Mouse (Mus musculus): ENCODE measurements around the gene Usp7. TPM values are rescaled to one million over a fixed set of nuclear protein-coding genes. Genes with fewer than 3 reads are reported as not detected.
"Not testable (repeated sequence)": the region's sequence is repeated elsewhere in the genome, so short reads cannot be mapped to it uniquely, and the experiment has no call there.

Gene Usp7
- polyA plus RNA-seq, 1 experiment from 2014 or later, result 26.5 TPM

DNA sequence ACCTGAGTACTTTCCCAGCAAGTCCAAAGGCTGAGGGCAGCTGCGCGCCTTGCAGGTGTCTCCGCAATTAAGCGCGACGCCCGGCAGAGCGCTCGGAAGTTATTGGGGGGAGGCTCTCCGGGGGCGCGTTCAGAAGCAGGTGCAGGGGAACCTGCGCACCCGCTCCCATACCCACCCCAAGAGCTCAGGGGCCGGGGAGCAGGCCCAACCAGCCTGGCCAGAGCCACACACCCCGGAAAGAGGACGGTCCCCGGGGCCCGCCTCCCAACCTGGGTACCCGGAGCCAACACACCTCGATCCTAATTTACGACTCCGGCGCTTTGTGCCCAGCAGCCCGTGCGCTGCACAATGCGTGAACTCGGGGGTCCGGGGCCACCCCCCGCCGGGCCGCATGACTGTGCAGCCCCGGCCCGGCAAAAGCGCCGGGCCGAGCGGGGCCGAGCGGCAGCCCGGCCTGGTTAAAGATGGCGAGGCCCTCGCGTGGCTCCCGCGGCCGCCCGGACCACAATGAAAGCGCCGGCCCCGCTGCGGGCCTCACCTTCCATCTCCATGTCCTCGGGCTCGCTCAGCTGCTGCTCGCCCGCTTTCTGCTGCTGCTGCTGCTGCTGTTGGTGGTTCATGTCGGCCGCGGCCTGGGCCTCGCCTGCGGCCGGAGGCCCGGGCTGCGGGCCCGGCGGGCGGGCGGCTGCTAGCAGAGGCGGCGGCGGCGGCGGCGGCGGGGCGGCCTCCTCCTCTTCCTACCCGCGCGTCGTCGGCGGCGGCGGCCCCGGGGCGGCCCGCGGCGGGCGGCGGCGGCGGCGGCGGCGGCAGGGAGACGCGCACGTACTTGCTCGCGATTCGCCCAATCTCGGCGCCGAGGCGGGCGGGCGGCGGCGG lies 54.2 kb downstream of the Usp7 start:
- peak overlapping the region; percentile 79 for H3K4me3 ChIP-seq (ENCODE audit: low read depth, low read length)
- H3K9ac ChIP-seq (ENCODE audit: low read depth, low read length), result peak overlapping the region; percentile 89
- peak overlapping the region; percentile 82 for H3K27ac ChIP-seq (ENCODE audit: low read length)
- H3K4me1 ChIP-seq (ENCODE audit: control insufficient read depth, insufficient read depth, low read length), result peaks cover 32% of the 10 kb centered on the region
- H3K9me3 ChIP-seq (replicated peaks; ENCODE audit: control insufficient read depth, low read length, poor library complexity, severe bottlenecking), result no peaks in the 10 kb centered on the region
- ATAC-seq, result peak; percentile 14; the same call in 1 of the 2 replicates
- H3K4me2 ChIP-seq (ENCODE audit: low read length), result peak overlapping the region; percentile 97
- no peaks in the 10 kb centered on the region for H3K36me3 ChIP-seq (ENCODE audit: control insufficient read depth, insufficient read depth, low read length)
- 0% methylated on average over 68 of the region's 110 CpGs for WGBS
- no peaks in the 10 kb centered on the region for H3K27me3 ChIP-seq (ENCODE audit: control insufficient read depth, insufficient read depth, low read depth, low read length)

DNA sequence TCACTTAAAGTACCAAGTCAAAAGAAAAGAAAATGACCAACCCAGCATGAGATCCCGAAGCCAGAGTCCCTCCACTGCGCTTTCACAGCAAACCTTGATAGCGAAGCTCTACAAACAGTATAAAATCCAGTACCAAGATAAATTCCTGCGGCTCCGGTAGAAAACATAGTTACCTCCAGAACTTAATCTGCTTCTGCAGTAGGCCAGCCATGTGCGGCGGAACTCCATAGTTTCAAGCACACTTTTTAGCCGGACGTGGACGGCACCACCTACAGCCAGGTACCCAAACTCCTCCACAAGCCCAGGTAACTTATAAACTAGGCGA lies 54.8 kb downstream of the Usp7 start:
- Histone ChIP-seq H3K4me3 (ENCODE audit: low read depth, low read length) (peak overlapping the region; percentile 79), H3K9me3 (replicated peaks; ENCODE audit: control insufficient read depth, low read length, poor library complexity, severe bottlenecking) (no peaks in the 10 kb centered on the region), H3K27ac (ENCODE audit: low read length) (no peak overlapping the region), H3K4me2 (ENCODE audit: low read length) (peak overlapping the region; percentile 97), H3K9ac (ENCODE audit: low read depth, low read length) (peak overlapping the region; percentile 89), H3K27me3 (ENCODE audit: control insufficient read depth, insufficient read depth, low read depth, low read length) (no peaks in the 10 kb centered on the region), H3K36me3 (ENCODE audit: control insufficient read depth, insufficient read depth, low read length) (no peaks in the 10 kb centered on the region), H3K4me1 (ENCODE audit: control insufficient read depth, insufficient read depth, low read length) (peaks cover 34% of the 10 kb centered on the region)
- no peak for ATAC-seq
- under 1% methylated on average over 11 of the region's 11 CpGs for WGBS

DNA sequence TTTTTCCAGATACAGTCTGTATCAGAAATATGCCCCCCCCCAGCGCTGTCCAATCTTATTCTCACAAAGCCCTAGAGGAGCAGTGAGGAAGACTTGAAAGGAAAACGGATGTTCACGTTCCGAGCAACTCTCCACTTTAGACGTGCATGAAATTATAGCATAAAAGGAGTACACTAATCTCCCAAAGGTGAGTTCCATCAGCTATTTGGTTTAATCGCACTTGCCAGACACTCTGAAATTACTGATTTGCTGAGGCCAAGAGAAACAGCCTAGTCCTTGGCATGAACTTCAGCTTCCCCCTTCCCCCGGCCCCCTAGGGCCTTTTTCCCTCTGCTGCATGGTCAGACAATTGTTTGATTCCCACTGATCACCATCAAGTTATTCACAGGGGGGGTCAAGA lies 55.4 kb downstream of the Usp7 start:
- Histone ChIP-seq H3K4me1 (ENCODE audit: control insufficient read depth, insufficient read depth, low read length) (peaks cover 37% of the 10 kb centered on the region), H3K9me3 (replicated peaks; ENCODE audit: control insufficient read depth, low read length, poor library complexity, severe bottlenecking) (no peaks in the 10 kb centered on the region), H3K9ac (ENCODE audit: low read depth, low read length) (peak overlapping the region; percentile 89), H3K27ac (ENCODE audit: low read length) (no peak overlapping the region), H3K27me3 (ENCODE audit: control insufficient read depth, insufficient read depth, low read depth, low read length) (no peaks in the 10 kb centered on the region), H3K4me3 (ENCODE audit: low read depth, low read length) (peak overlapping the region; percentile 79), H3K36me3 (ENCODE audit: control insufficient read depth, insufficient read depth, low read length) (no peaks in the 10 kb centered on the region), H3K4me2 (ENCODE audit: low read length) (peak overlapping the region; percentile 97)
- WGBS, result 3% methylated on average over 7 of the region's 7 CpGs
- no peak for ATAC-seq

DNA sequence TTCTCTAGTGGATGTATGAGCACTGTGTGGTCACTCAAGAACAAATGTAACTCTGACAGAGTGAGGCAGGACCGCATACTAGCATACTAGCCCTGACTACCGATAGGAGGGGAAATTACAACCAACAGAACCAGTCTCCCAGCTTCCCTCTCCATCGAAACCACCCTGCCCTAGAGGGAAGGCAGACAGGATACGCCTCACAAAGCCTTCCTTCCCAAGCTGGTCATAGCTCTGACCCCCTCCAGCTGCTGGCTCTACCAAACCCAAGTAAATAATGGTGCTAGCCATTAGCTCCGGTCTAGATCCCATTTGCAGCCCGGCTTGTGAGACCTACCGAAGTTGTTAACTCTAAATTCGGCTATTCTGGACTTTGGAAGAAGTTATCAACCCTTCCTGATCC lies 56.1 kb downstream of the Usp7 start:
- WGBS, result 18% methylated on average over 8 of the region's 8 CpGs
- H3K36me3 ChIP-seq (ENCODE audit: control insufficient read depth, insufficient read depth, low read length), result no peaks in the 10 kb centered on the region
- H3K4me2 ChIP-seq (ENCODE audit: low read length), result peak overlapping the region; percentile 97
- no peaks in the 10 kb centered on the region for H3K27me3 ChIP-seq (ENCODE audit: control insufficient read depth, insufficient read depth, low read depth, low read length)
- H3K9ac ChIP-seq (ENCODE audit: low read depth, low read length), result peak overlapping the region; percentile 43
- peak overlapping the region; percentile 79 for H3K4me3 ChIP-seq (ENCODE audit: low read depth, low read length)
- ATAC-seq, result no peak
- H3K4me1 ChIP-seq (ENCODE audit: control insufficient read depth, insufficient read depth, low read length), result peaks cover 39% of the 10 kb centered on the region
- no peak overlapping the region for H3K27ac ChIP-seq (ENCODE audit: low read length)
- H3K9me3 ChIP-seq (replicated peaks; ENCODE audit: control insufficient read depth, low read length, poor library complexity, severe bottlenecking), result no peaks in the 10 kb centered on the region

DNA sequence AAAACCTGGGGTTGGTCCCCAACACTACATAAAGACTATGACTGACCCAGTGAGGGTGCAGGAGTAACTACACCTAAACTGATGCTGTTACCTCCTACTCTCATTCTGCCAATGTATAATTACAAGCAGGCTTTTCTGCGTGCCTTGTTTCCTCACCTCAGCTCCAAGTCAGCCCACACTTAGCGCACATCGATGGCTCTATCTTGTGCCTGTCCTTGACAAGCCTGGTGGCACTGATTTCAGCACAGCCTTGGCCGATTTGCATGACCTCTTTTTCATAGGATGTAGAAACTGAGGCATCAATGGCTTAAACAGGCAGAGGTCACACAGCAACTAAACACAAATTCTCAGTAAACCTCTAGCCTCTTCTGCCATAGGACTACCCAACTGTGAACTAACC lies 57.4 kb downstream of the Usp7 start:
- Histone ChIP-seq H3K4me3 (ENCODE audit: low read depth, low read length) (no peak overlapping the region), H3K4me2 (ENCODE audit: low read length) (peak overlapping the region; percentile 4; the same call in 1 of the 2 replicates), H3K27ac (ENCODE audit: low read length) (no peak overlapping the region), H3K9ac (ENCODE audit: low read depth, low read length) (no peak overlapping the region), H3K27me3 (ENCODE audit: control insufficient read depth, insufficient read depth, low read depth, low read length) (no peaks in the 10 kb centered on the region), H3K36me3 (ENCODE audit: control insufficient read depth, insufficient read depth, low read length) (no peaks in the 10 kb centered on the region), H3K9me3 (replicated peaks; ENCODE audit: control insufficient read depth, low read length, poor library complexity, severe bottlenecking) (no peaks in the 10 kb centered on the region), H3K4me1 (ENCODE audit: control insufficient read depth, insufficient read depth, low read length) (peaks cover 42% of the 10 kb centered on the region)
- ATAC-seq, result no peak
- WGBS, result 85% methylated on average over 4 of the region's 4 CpGs

DNA sequence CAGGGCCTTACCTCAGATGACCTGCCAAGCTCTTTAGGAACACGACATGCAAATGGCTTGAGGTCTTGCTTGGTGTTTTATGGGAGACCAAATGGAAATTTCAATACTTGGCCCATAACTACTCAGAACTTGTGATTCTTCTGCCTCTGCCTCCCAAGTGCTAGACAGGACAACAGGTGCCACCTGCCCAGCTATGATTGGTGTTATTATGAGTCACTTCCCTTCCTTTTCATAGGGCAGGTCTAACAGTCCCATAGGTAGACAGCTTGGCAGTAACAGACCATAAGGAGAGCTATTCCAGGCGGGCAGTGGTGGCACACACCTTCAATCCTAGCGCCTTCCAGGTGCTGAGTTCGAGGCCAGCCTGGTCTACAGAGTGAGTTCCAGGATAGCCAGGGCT lies 58.5 kb downstream of the Usp7 start:
- Histone ChIP-seq H3K9ac (ENCODE audit: low read depth, low read length) (no peak overlapping the region), H3K4me3 (ENCODE audit: low read depth, low read length) (no peak overlapping the region), H3K9me3 (replicated peaks; ENCODE audit: control insufficient read depth, low read length, poor library complexity, severe bottlenecking) (no peaks in the 10 kb centered on the region), H3K4me1 (ENCODE audit: control insufficient read depth, insufficient read depth, low read length) (peaks cover 45% of the 10 kb centered on the region), H3K27ac (ENCODE audit: low read length) (no peak overlapping the region), H3K4me2 (ENCODE audit: low read length) (no peak overlapping the region), H3K27me3 (ENCODE audit: control insufficient read depth, insufficient read depth, low read depth, low read length) (no peaks in the 10 kb centered on the region), H3K36me3 (ENCODE audit: control insufficient read depth, insufficient read depth, low read length) (no peaks in the 10 kb centered on the region)
- WGBS, result 96% methylated on average over 4 of the region's 4 CpGs
- no peak for ATAC-seq

DNA sequence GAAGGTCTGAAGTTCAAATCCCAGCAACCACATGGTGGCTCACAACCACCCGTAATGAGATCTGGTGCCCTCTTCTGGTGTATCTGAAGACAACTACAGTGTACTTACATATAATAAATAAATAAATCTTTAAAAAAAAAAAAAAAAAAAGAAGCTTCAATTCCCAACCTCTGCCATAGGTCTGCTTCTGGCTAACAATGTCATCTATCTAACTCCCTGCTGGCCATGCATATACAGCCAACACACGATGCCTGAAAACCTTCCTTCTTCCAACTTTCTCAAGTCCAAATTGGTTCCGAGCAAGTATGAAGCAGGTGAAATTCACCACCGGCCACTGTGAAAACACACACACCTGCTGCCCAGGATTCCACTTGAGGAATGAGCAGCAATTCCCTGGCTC lies 59.7 kb downstream of the Usp7 start:
- not testable (repeated sequence) for H3K4me2 ChIP-seq (ENCODE audit: low read length); H3K9ac ChIP-seq (ENCODE audit: low read depth, low read length); H3K9me3 ChIP-seq (replicated peaks; ENCODE audit: control insufficient read depth, low read length, poor library complexity, severe bottlenecking); H3K27me3 ChIP-seq (ENCODE audit: control insufficient read depth, insufficient read depth, low read depth, low read length); ATAC-seq; H3K36me3 ChIP-seq (ENCODE audit: control insufficient read depth, insufficient read depth, low read length); H3K4me3 ChIP-seq (ENCODE audit: low read depth, low read length); H3K27ac ChIP-seq (ENCODE audit: low read length)
- 91% methylated on average over 3 of the region's 4 CpGs for WGBS
- H3K4me1 ChIP-seq (ENCODE audit: control insufficient read depth, insufficient read depth, low read length), result peaks cover 49% of the 10 kb centered on the region

DNA sequence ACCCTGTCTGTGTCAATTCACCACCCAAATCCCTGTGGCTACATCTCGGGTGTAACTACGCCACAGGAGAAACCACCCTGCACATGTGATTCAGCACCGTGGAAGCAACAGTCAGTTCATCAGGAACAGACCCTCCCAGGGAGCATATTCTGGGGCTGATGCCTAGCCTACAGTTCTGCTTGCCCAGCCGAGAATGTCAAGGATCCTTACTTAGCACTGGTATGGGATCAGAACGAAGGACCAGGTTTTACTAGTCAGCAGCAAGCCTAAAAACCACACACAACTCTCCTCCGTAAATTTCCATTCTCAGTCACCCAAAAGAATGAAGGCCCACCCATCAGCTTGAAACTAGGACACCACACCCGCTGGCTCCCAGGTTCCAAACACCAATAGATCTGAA lies 60.5 kb downstream of the Usp7 start:
- ATAC-seq, result no peak
- Histone ChIP-seq H3K4me1 (ENCODE audit: control insufficient read depth, insufficient read depth, low read length) (peaks cover 42% of the 10 kb centered on the region), H3K9ac (ENCODE audit: low read depth, low read length) (no peak overlapping the region), H3K4me3 (ENCODE audit: low read depth, low read length) (no peak overlapping the region), H3K27me3 (ENCODE audit: control insufficient read depth, insufficient read depth, low read depth, low read length) (no peaks in the 10 kb centered on the region), H3K27ac (ENCODE audit: low read length) (no peak overlapping the region), H3K36me3 (ENCODE audit: control insufficient read depth, insufficient read depth, low read length) (no peaks in the 10 kb centered on the region), H3K4me2 (ENCODE audit: low read length) (no peak overlapping the region), H3K9me3 (replicated peaks; ENCODE audit: control insufficient read depth, low read length, poor library complexity, severe bottlenecking) (no peaks in the 10 kb centered on the region)
- WGBS, result 87% methylated on average over 7 of the region's 7 CpGs

DNA sequence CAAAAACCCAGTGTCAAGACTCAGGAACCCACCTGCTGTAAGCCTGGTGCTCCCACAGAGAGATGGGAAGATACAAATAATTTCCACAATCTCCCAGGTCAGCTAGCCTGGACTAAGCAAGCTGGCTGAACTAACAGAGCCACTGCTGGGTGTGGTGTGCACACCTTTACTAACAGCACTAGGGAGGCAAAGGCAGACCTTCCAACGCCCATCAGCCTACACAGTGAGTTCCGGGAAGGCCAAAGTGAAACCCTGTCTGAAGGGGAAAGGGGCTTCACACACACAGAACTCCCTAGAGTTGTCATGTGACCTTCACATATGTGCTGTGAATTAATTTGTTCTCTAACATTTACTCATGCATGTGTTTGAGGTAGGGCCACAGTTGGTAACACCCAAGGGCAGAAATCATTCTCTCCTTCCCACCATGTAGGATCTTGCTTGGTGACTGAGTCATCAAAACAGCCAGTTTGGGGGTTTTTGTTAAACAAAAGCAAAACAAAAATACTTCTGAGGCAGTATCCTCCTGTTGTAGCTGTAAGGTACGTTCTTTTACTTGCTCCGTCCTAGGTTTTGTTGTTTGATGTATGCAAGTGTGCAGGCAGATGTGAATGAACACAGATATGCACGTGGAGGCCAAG lies 63.9 kb downstream of the Usp7 start:
- ATAC-seq, result 0 out of 2 replicates have a peak, but pooled peaks have one; percentile 34
- H3K9me3 ChIP-seq (replicated peaks; ENCODE audit: control insufficient read depth, low read length, poor library complexity, severe bottlenecking), result no peaks in the 10 kb centered on the region
- no peak overlapping the region for H3K4me2 ChIP-seq (ENCODE audit: low read length)
- H3K27ac ChIP-seq (ENCODE audit: low read length), result no peak overlapping the region
- no peak overlapping the region for H3K4me3 ChIP-seq (ENCODE audit: low read depth, low read length)
- H3K27me3 ChIP-seq (ENCODE audit: control insufficient read depth, insufficient read depth, low read depth, low read length), result no peaks in the 10 kb centered on the region
- H3K36me3 ChIP-seq (ENCODE audit: control insufficient read depth, insufficient read depth, low read length), result no peaks in the 10 kb centered on the region
- no peak overlapping the region for H3K9ac ChIP-seq (ENCODE audit: low read depth, low read length)
- peaks cover 17% of the 10 kb centered on the region for H3K4me1 ChIP-seq (ENCODE audit: control insufficient read depth, insufficient read depth, low read length)
- 77% methylated on average over 5 of the region's 5 CpGs for WGBS
